Mouse (Mus musculus): Measurements from ENCODE around the gene Myh14. TPM values are rescaled to one million over a fixed set of nuclear protein-coding genes. Genes with fewer than 3 reads are reported as not detected.

Myh14 gene
- total and polyA plus RNA-seq, 2 experiments from 2014 or later: 1.4 to 2.9 TPM

DNA sequence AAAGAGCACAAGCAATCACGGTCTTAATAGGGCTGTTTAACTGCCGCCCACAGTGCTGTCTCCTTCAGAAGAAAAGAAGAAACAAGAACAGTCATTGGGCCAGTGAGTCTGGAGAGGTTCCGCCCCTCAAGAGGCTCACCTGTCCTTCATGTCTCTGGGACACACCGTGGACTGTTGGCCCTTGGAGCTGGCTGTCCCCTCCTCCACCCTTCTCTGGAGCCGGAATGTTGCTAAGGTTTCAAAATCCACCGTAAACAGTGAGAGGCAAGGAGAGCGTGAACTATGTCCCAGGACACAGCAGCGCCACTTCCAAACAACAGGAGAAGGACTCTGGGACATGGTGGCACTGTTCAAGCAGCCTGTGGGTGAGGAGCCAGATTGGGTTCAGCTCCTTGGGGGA is 13.0 kb upstream of the Myh14 start:
- Histone ChIP-seq H3K4me1 (ENCODE audit: control insufficient read depth, insufficient read depth) (no peaks in the 10 kb centered on the region), H3K27ac (ENCODE audit: low read depth) (no peak overlapping the region), H3K9ac (replicated peaks; ENCODE audit: low read depth, low read length) (no peak overlapping the region), H3K27me3 (ENCODE audit: control insufficient read depth, insufficient read depth, low read length) (no peaks in the 10 kb centered on the region), H3K4me2 (ENCODE audit: low read depth, low read length) (no peak overlapping the region), H3K9me3 (replicated peaks; ENCODE audit: control insufficient read depth, low read length) (0 out of 2 replicates have a peak, but pooled peaks cover 2% of the 10 kb centered on the region), H3K36me3 (replicated peaks; ENCODE audit: control insufficient read depth, insufficient read depth, low read length) (no peaks in the 10 kb centered on the region), H3K4me3 (ENCODE audit: low read depth, low read length) (no peak overlapping the region)
- peak; percentile 30 for DNase-seq (ENCODE audit: low spot score)
- TF ChIP-seq CTCF (IDR thresholded peaks at IDR 0.05; ENCODE audit: low read depth): no peak
- TF ChIP-seq EP300 (IDR thresholded peaks at IDR 0.05; ENCODE audit: low read depth): no peak
- peak; percentile 35; the same call in 1 of the 2 replicates for ATAC-seq (ENCODE audit: insufficient read depth, low read depth)
- WGBS: 59% methylated on average over 8 of the region's 8 CpGs

DNA sequence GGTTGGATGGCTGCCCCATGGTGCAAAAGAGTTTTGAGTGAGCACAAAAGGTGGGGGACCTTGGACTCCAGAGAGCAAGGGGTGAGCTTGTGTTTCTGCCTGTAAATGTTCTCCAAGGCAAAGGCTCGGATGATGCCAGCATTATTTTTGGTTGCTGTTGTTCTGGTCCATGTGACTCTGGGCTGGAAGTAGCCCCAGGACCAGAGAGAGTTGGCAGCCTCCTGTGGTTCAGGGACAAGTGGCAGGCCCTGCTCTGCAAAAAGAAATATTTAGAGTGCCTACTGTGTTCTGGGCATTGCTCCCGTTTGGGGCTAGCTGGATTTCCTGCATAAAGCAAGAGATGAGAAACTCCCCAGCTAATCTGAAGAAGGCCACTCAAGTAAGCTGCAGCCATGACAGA is 6.0 kb upstream of the Myh14 start:
- no peaks in the 10 kb centered on the region for H3K27me3 ChIP-seq (ENCODE audit: control insufficient read depth, insufficient read depth, low read length)
- DNase-seq (ENCODE audit: low spot score) (peak; percentile 51), ATAC-seq (ENCODE audit: insufficient read depth, low read depth) (peak; percentile 85)
- H3K4me2 ChIP-seq (ENCODE audit: low read depth, low read length): no peak overlapping the region
- WGBS: 17% methylated on average over 2 of the region's 2 CpGs
- H3K9ac ChIP-seq (replicated peaks; ENCODE audit: low read depth, low read length): no peak overlapping the region
- TF ChIP-seq CTCF (IDR thresholded peaks at IDR 0.05; ENCODE audit: low read depth) (no peak), EP300 (IDR thresholded peaks at IDR 0.05; ENCODE audit: low read depth) (no peak)
- 0 out of 2 replicates have a peak, but pooled peaks cover 2% of the 10 kb centered on the region for H3K9me3 ChIP-seq (replicated peaks; ENCODE audit: control insufficient read depth, low read length)
- H3K27ac ChIP-seq (ENCODE audit: low read depth): peak overlapping the region; percentile 20; the same call in 1 of the 2 replicates
- H3K4me1 ChIP-seq (ENCODE audit: control insufficient read depth, insufficient read depth): 0 out of 2 replicates have a peak, but pooled peaks cover 4% of the 10 kb centered on the region
- H3K36me3 ChIP-seq (replicated peaks; ENCODE audit: control insufficient read depth, insufficient read depth, low read length): no peaks in the 10 kb centered on the region
- H3K4me3 ChIP-seq (ENCODE audit: low read depth, low read length): no peak overlapping the region

DNA sequence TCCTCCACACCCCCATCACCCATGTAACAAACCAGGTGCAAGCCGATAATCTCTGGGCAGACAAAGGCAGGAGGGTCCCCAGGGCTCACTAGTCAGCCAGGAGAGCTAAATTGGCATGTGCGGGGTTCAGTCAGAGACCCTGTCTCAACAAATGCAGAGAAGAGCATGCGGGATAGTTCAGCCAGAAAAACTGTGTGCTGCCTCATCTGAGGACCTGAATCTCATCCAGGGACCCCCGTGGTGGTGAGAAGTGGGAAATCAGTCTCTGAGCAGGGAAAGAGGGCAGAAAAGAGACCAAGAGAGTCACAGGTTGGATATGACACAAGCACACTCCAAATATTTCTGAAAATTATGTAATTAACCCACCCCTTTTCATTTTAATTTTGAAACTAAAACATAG is 5.5 kb upstream of the Myh14 start:
- Histone ChIP-seq H3K4me2 (ENCODE audit: low read depth, low read length) (no peak overlapping the region), H3K27me3 (ENCODE audit: control insufficient read depth, insufficient read depth, low read length) (0 out of 2 replicates have a peak, but pooled peaks cover 2% of the 10 kb centered on the region), H3K4me3 (ENCODE audit: low read depth, low read length) (no peak overlapping the region), H3K27ac (ENCODE audit: low read depth) (0 out of 2 replicates have a peak overlapping the region, but pooled peaks have one; percentile 20), H3K9ac (replicated peaks; ENCODE audit: low read depth, low read length) (no peak overlapping the region), H3K9me3 (replicated peaks; ENCODE audit: control insufficient read depth, low read length) (no peaks in the 10 kb centered on the region), H3K36me3 (replicated peaks; ENCODE audit: control insufficient read depth, insufficient read depth, low read length) (no peaks in the 10 kb centered on the region), H3K4me1 (ENCODE audit: control insufficient read depth, insufficient read depth) (0 out of 2 replicates have a peak, but pooled peaks cover 4% of the 10 kb centered on the region)
- DNase-seq (ENCODE audit: low spot score) (no peak), ATAC-seq (ENCODE audit: insufficient read depth, low read depth) (no peak)
- TF ChIP-seq EP300 (IDR thresholded peaks at IDR 0.05; ENCODE audit: low read depth) (no peak), CTCF (IDR thresholded peaks at IDR 0.05; ENCODE audit: low read depth) (no peak)
- 51% methylated on average over 4 of the region's 4 CpGs for WGBS

GRCm38 (mm10) chr7:44675171-44675570 is 4.5 kb upstream of the Myh14 start:
- WGBS: 75% methylated on average over 6 of the region's 6 CpGs

GRCm38 (mm10) chr7:44674511-44674910 is 3.9 kb upstream of the Myh14 start:
- TF ChIP-seq EP300 (IDR thresholded peaks at IDR 0.05; ENCODE audit: low read depth): no peak
- no peak for TF ChIP-seq CTCF (IDR thresholded peaks at IDR 0.05; ENCODE audit: low read depth)
- H3K4me3 ChIP-seq (ENCODE audit: low read depth, low read length): no peak overlapping the region
- DNase-seq (ENCODE audit: low spot score): no peak
- 0 out of 2 replicates have a peak, but pooled peaks cover 4% of the 10 kb centered on the region for H3K4me1 ChIP-seq (ENCODE audit: control insufficient read depth, insufficient read depth)
- H3K9me3 ChIP-seq (replicated peaks; ENCODE audit: control insufficient read depth, low read length): no peaks in the 10 kb centered on the region
- WGBS: 61% methylated on average over 4 of the region's 4 CpGs
- ATAC-seq (ENCODE audit: insufficient read depth, low read depth): no peak
- no peak overlapping the region for H3K9ac ChIP-seq (replicated peaks; ENCODE audit: low read depth, low read length)
- 0 out of 2 replicates have a peak, but pooled peaks cover 11% of the 10 kb centered on the region for H3K27me3 ChIP-seq (ENCODE audit: control insufficient read depth, insufficient read depth, low read length)
- H3K36me3 ChIP-seq (replicated peaks; ENCODE audit: control insufficient read depth, insufficient read depth, low read length): no peaks in the 10 kb centered on the region
- H3K27ac ChIP-seq (ENCODE audit: low read depth): no peak overlapping the region
- H3K4me2 ChIP-seq (ENCODE audit: low read depth, low read length): no peak overlapping the region

More at GRCm38 (mm10) chr7:44675171-44675570, 4.5 kb upstream of the Myh14 start:
- Histone ChIP-seq H3K4me1 (ENCODE audit: control insufficient read depth, insufficient read depth) (0 out of 2 replicates have a peak, but pooled peaks cover 4% of the 10 kb centered on the region), H3K9me3 (replicated peaks; ENCODE audit: control insufficient read depth, low read length) (no peaks in the 10 kb centered on the region), H3K27ac (ENCODE audit: low read depth) (no peak overlapping the region), H3K36me3 (replicated peaks; ENCODE audit: control insufficient read depth, insufficient read depth, low read length) (no peaks in the 10 kb centered on the region), H3K4me2 (ENCODE audit: low read depth, low read length) (no peak overlapping the region), H3K4me3 (ENCODE audit: low read depth, low read length) (no peak overlapping the region), H3K27me3 (ENCODE audit: control insufficient read depth, insufficient read depth, low read length) (0 out of 2 replicates have a peak, but pooled peaks cover 11% of the 10 kb centered on the region), H3K9ac (replicated peaks; ENCODE audit: low read depth, low read length) (no peak overlapping the region)
- ATAC-seq (ENCODE audit: insufficient read depth, low read depth): no peak
- TF ChIP-seq EP300 (IDR thresholded peaks at IDR 0.05; ENCODE audit: low read depth) (no peak), CTCF (IDR thresholded peaks at IDR 0.05; ENCODE audit: low read depth) (no peak)
- no peak for DNase-seq (ENCODE audit: low spot score)

- H3K9me3 ChIP-seq (replicated peaks; ENCODE audit: control insufficient read depth, low read length): no peaks in the 10 kb centered on the region
- H3K4me1 ChIP-seq (ENCODE audit: control insufficient read depth, insufficient read depth): 0 out of 2 replicates have a peak, but pooled peaks cover 3% of the 10 kb centered on the region
- no peak for TF ChIP-seq CTCF (IDR thresholded peaks at IDR 0.05; ENCODE audit: low read depth)
- no peak for TF ChIP-seq EP300 (IDR thresholded peaks at IDR 0.05; ENCODE audit: low read depth)
- H3K36me3 ChIP-seq (replicated peaks; ENCODE audit: control insufficient read depth, insufficient read depth, low read length): no peaks in the 10 kb centered on the region
- no peak overlapping the region for H3K27ac ChIP-seq (ENCODE audit: low read depth)
- H3K4me3 ChIP-seq (ENCODE audit: low read depth, low read length): no peak overlapping the region
- H3K27me3 ChIP-seq (ENCODE audit: control insufficient read depth, insufficient read depth, low read length): 0 out of 2 replicates have a peak, but pooled peaks cover 11% of the 10 kb centered on the region
- WGBS: 54% methylated on average over 5 of the region's 5 CpGs
- no peak overlapping the region for H3K9ac ChIP-seq (replicated peaks; ENCODE audit: low read depth, low read length)
- ATAC-seq (ENCODE audit: insufficient read depth, low read depth) (no peak), DNase-seq (ENCODE audit: low spot score) (no peak)
- no peak overlapping the region for H3K4me2 ChIP-seq (ENCODE audit: low read depth, low read length)
Measured at GRCm38 (mm10) chr7:44672193-44672592, 1.6 kb upstream of the Myh14 start.

All from heart, postnatal 0 days (tissue).